Mouse (Mus musculus) C2C12 (cell line): ENCODE data around the gene Myadm.

ENCODE experiments used
- CTCF ChIP-seq: IDR thresholded peaks from one replicate; pipeline ENCODE4 v1.5.1; 2011; ENCODE audit not compliant: control insufficient read depth, insufficient read depth, insufficient read length
- USF1 ChIP-seq: IDR thresholded peaks from one replicate; pipeline ENCODE4 v1.6.1; 2011; ENCODE audit warnings: low read depth, mild to moderate bottlenecking, control low read depth, moderate library complexity

DNA sequence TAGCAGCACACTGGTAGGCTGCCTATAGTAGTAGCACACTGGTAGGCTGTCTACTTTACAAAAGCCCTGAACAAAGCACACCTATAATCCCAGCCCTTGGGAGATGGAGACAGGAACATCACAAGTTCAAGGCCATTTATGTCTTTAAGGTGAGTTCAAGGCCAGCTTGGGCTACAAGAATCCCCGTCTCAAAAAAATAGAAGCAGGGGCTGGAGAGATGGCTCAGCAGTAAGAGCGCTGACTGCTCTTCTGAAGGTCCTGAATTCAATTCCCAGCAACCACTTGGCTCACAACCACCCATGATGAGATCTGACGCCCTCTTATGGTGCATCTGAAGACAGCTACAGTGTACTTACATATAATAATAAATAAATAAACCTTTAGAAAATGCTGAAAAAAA lies 56.4 kb downstream of the Myadm start:
- TF ChIP-seq USF1 (no peak), CTCF (no peak)
